Mouse (Mus musculus): ENCODE results near the gene Ada. TPM values are rescaled to one million over a fixed set of nuclear protein-coding genes. Genes with fewer than 3 reads are reported as not detected.

The Ada gene
- polyA plus RNA-seq (2015; fragmentation: Nextera tagmentation; extraction: Ambion mirVana), result 4.0 and 4.8 TPM in 2 replicates

DNA sequence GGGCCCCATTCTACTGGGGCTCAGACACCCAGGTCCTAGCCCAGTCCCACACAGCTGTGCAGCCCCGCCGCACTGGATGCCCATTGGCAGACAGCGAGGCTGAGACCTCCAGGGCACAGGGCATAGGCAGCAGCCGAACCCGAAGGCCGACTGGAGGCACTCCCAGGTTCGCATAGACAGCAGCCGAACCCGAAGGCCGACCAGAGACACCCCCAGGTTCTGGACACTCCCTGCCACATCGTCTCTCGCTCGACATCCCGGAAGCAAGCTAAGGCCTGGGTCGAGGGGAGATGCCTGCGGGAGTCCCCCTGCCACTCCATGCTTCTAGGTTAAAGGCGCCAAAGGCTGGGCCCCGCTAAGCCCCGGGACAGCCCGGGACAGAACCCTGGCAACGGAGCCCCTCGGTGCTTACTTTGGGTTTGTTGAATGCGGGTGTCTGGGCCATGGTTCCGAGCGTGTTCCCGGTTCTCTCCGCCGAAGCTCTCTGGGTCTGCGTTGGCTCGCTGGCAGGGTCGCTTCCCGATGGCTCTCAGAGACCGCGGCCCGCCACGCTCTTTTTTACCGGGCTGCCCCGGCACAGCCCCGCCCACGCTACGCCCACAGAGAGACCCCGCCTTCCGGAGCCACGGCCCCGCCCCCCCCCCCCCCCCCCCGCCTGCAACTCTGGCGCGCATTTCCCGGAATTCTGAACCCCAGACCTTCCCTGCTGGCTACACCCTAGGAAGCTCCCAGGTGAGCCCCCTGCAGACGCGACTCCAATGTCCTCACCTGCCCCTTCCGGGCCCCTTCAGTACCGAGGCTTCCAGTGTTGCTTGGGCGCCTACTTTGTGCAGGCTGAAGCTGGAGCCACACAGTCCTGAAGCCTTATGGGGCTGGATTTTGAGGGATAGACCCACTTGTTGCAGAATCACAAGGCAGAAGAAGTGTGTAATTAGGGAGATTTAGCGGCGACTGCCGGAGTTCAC is at the start of gene Ada:
TSS of gene Ada (minus strand) at position 593 of the 965 bp plus-strand sequence.
- H3K9me3 ChIP-seq, result no peaks in the 10 kb centered on the region
- H3K9ac ChIP-seq (replicated peaks), result peak within 1 kb of the TSS; percentile 60
- no peak within 1 kb of the TSS for H3K27ac ChIP-seq (replicated peaks)
- H3K4me3 ChIP-seq, result peak within 1 kb of the TSS; percentile 53
- peak; percentile 86 for ATAC-seq (replicated peaks)
- H3K4me1 ChIP-seq, result peaks cover 9% of the 10 kb centered on the region
- WGBS, result under 1% methylated on average over 46 of the region's 57 CpGs
- H3K27me3 ChIP-seq, result no peaks in the 10 kb centered on the region
- H3K4me2 ChIP-seq (replicated peaks), result peak within 1 kb of the TSS; percentile 95
- H3K36me3 ChIP-seq, result no peaks in the 10 kb centered on the region

DNA sequence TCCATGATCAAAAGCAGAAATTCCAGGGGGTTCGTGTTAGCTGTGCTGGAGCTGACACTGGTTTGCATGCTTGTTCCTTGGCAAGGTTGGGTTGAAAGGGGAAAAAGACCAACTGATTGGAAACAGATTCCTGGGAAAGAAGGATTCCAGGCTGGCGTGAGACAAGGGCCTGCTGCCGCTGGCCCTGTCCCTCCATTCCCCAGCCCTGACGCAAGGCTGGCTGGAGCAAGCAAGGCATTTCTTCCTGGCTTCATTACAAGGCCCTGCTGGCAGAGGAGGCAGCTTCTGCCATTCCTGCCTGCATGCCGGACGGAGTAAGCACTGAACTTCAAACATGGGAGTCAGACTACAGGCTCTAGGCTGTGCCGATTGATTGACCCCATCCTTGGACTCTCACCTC is 48.4 kb upstream of the Ada start:
- Histone ChIP-seq H3K36me3 (no peaks in the 10 kb centered on the region), H3K4me2 (replicated peaks) (no peak overlapping the region), H3K9me3 (no peaks in the 10 kb centered on the region), H3K9ac (replicated peaks) (no peak overlapping the region), H3K27ac (replicated peaks) (no peak overlapping the region), H3K4me1 (no peaks in the 10 kb centered on the region), H3K4me3 (no peak overlapping the region), H3K27me3 (no peaks in the 10 kb centered on the region)
- ATAC-seq (replicated peaks), result no peak
- WGBS, result 83% methylated on average over 7 of the region's 7 CpGs

DNA sequence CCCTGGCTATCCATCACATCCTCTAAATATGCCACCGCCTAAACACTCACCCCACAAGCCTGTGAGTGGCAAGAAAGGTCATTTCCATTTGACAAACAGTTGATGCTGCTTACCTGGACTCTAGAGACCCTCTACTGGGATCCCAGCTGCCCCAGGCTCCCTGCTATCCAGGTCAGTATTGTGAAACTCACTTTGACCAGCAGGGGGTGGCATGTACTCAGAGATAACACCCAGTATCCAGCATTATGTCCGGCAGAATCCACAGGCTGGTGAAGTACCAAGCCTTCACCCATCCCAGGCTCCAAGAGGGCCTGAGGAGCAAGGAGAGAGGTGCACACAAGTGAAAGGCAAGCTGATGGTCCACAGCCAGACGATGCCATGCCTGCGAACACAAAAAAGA is 38.4 kb upstream of the Ada start:
- Histone ChIP-seq H3K4me2 (replicated peaks) (no peak overlapping the region), H3K9me3 (no peaks in the 10 kb centered on the region), H3K27me3 (no peaks in the 10 kb centered on the region), H3K4me3 (no peak overlapping the region), H3K4me1 (no peaks in the 10 kb centered on the region), H3K27ac (replicated peaks) (no peak overlapping the region), H3K9ac (replicated peaks) (no peak overlapping the region), H3K36me3 (no peaks in the 10 kb centered on the region)
- 80% methylated on average over 4 of the region's 4 CpGs for WGBS
- no peak for ATAC-seq (replicated peaks)

DNA sequence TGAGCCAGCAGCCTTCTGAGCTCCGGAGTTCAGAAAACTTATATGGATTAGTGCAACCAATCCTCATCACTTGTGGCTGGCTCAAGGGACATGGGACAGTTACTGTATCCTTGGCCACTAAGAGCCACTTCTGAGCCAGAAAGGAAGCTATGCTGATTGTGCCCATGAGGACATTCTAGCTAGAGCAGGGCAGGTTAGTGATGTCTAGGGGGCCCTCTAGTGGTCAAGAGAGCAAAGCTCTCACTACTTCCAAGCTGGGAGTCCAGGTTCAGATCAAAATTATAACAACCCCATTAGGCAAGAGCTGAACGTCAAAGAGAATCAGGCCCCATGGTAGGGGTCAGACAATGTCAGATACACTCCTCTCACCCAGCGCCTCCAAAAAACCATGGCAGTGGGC is 37.7 kb upstream of the Ada start:
- WGBS, result 44% methylated on average over 3 of the region's 3 CpGs
- H3K36me3 ChIP-seq, result no peaks in the 10 kb centered on the region
- no peak overlapping the region for H3K9ac ChIP-seq (replicated peaks)
- no peak for ATAC-seq (replicated peaks)
- no peak overlapping the region for H3K4me3 ChIP-seq
- H3K4me2 ChIP-seq (replicated peaks), result no peak overlapping the region
- no peaks in the 10 kb centered on the region for H3K27me3 ChIP-seq
- H3K27ac ChIP-seq (replicated peaks), result no peak overlapping the region
- H3K9me3 ChIP-seq, result no peaks in the 10 kb centered on the region
- H3K4me1 ChIP-seq, result no peaks in the 10 kb centered on the region

DNA sequence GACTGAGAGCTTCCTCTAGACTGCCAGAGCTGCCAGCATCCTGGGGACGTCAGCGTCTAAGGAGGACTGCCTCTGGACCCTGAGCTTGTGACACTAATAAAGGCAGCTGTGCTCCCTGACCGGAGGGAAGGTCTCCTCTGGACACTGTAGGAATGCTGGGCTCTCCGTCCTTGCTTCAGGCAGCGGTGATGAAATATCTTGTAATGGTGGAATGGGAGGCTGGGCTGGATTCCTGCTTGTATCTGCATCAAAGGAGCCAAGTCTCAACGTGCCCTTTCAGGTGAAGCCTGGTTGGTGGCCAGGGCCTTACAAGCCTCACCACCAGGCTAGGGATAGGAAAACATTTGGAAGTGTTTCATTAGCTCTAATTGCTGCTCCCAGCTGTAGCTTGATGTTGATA is 37.0 kb upstream of the Ada start:
- no peaks in the 10 kb centered on the region for H3K4me1 ChIP-seq
- no peak for ATAC-seq (replicated peaks)
- 85% methylated on average over 6 of the region's 6 CpGs for WGBS

DNA sequence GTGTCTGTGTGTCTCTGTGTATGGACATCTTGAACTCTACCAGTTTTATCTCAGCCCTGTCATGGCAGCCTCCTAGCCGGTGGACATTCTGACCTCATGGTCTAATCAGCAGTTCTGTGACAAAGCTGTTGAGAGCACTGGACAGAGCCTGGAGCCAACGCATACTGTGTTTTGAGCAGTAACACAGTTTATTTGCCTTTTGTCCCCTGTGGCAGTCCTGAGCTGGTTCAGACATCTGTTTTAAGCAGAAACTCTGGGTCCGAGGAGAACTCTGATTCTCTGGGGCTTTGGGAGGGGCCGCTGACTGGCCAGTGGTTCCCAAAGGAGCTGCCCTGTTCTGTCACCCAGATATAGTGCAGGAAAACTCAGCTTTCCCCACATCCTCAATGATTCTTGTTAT is 33.9 kb upstream of the Ada start:
- Histone ChIP-seq H3K36me3 (no peaks in the 10 kb centered on the region), H3K9ac (replicated peaks) (no peak overlapping the region), H3K4me2 (replicated peaks) (no peak overlapping the region), H3K4me1 (no peaks in the 10 kb centered on the region), H3K27me3 (no peaks in the 10 kb centered on the region), H3K4me3 (no peak overlapping the region), H3K9me3 (no peaks in the 10 kb centered on the region), H3K27ac (replicated peaks) (no peak overlapping the region)
- no peak for ATAC-seq (replicated peaks)
- WGBS, result 82% methylated on average over 4 of the region's 4 CpGs

More for the DNA sequence above, 37.0 kb upstream of the Ada start:
- Histone ChIP-seq H3K4me2 (replicated peaks) (no peak overlapping the region), H3K4me3 (no peak overlapping the region), H3K27me3 (no peaks in the 10 kb centered on the region), H3K36me3 (no peaks in the 10 kb centered on the region), H3K27ac (replicated peaks) (no peak overlapping the region), H3K9me3 (no peaks in the 10 kb centered on the region), H3K9ac (replicated peaks) (no peak overlapping the region)

DNA sequence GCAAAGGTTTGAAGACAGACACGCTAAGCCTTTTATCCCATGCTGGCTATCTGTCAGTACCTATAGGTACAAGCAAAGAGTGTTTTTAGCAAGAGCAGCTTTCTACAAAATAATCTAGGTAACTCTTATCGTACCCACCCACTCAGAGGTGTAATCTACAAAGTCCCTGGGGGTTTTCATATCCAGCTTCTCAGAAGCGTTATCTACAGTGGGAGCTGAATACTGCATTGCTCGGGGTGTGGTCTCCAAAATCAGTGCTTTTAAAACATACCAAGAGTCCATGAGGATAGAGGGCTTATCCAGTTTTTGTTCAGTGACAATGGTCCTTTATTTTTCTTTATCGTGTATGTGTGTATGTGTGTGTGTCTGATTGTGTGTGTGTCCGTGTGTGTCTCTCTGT is 33.3 kb upstream of the Ada start:
- no peak for ATAC-seq (replicated peaks)
- WGBS, result 89% methylated on average over 6 of the region's 6 CpGs
- Histone ChIP-seq H3K4me1 (no peaks in the 10 kb centered on the region), H3K36me3 (no peaks in the 10 kb centered on the region), H3K9ac (replicated peaks) (no peak overlapping the region), H3K27ac (replicated peaks) (no peak overlapping the region), H3K4me3 (no peak overlapping the region), H3K27me3 (no peaks in the 10 kb centered on the region), H3K9me3 (no peaks in the 10 kb centered on the region), H3K4me2 (replicated peaks) (no peak overlapping the region)

DNA sequence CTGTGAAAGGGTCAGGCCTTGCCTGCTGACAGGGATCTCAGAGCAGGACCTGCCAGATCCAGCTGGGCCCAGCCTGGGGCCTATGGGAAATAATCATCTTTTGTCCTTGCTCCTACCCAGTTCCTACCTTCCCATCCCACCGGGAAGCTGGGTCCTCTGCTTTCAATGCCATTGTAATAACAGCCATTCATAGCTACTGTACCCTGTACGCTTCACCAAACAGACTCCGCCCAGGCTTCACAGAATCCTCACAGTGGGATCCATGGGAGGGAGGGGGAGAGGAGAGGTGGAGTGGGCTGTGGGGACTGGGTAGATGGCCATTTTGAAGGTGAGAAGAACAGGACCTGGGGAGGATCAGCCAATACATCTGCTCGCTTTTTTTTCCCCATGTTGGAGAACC is 28.9 kb upstream of the Ada start:
- Histone ChIP-seq H3K4me1 (no peaks in the 10 kb centered on the region), H3K27me3 (no peaks in the 10 kb centered on the region), H3K27ac (replicated peaks) (no peak overlapping the region), H3K9ac (replicated peaks) (no peak overlapping the region), H3K4me3 (no peak overlapping the region), H3K9me3 (no peaks in the 10 kb centered on the region), H3K4me2 (replicated peaks) (no peak overlapping the region), H3K36me3 (no peaks in the 10 kb centered on the region)
- ATAC-seq (replicated peaks), result no peak
- WGBS, result 34% methylated on average over 4 of the region's 4 CpGs

DNA sequence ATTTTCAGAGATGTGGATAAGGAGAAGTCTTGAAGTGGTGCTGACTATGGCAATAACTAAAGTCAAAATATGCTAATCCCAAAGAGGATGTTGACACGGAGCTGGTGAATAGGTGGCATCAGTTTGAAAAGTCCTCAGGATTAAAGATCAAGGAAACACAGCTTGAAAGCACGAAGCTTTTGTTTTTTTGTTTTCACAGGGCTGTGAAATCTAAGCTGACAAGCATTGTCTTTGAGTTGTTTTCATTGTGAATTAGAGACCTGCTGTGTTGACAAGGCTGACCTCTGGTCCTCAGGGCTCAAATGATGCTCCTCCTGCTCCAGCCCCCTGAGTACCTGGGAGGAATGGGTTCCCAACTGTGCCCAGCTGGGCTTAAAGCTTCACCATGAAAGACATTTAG is 27.0 kb upstream of the Ada start:
- no peak for ATAC-seq (replicated peaks)

DNA sequence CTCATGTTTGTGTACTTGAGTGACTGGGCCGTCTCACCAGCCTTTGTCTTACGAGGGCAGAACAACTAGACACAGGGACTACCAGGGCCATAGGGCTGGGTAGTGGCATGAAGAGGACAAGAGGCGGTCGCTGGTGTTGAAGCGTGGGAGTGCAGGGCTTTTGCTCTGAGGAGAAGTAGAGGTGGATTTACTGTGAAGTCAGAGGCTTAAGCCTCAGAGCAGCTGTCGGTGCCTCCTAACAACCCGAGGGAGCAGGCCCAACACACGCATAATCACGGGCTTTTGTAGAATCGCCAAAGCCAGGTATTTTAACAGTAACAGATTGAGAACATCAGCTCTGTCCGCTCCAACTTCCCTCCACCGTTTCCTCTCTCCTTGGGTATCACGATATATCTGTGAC is 26.6 kb upstream of the Ada start:
- no peaks in the 10 kb centered on the region for H3K36me3 ChIP-seq
- H3K4me2 ChIP-seq (replicated peaks), result no peak overlapping the region
- H3K27me3 ChIP-seq, result no peaks in the 10 kb centered on the region
- H3K4me3 ChIP-seq, result no peak overlapping the region
- no peak overlapping the region for H3K27ac ChIP-seq (replicated peaks)
- H3K4me1 ChIP-seq, result no peaks in the 10 kb centered on the region
- no peak overlapping the region for H3K9ac ChIP-seq (replicated peaks)
- ATAC-seq (replicated peaks), result no peak
- H3K9me3 ChIP-seq, result no peaks in the 10 kb centered on the region
- WGBS, result 9% methylated on average over 13 of the region's 13 CpGs

More for the DNA sequence above, 27.0 kb upstream of the Ada start:
- Histone ChIP-seq H3K4me1 (no peaks in the 10 kb centered on the region), H3K27ac (replicated peaks) (no peak overlapping the region), H3K9me3 (no peaks in the 10 kb centered on the region), H3K9ac (replicated peaks) (no peak overlapping the region), H3K36me3 (no peaks in the 10 kb centered on the region), H3K4me2 (replicated peaks) (no peak overlapping the region), H3K27me3 (no peaks in the 10 kb centered on the region), H3K4me3 (no peak overlapping the region)
- WGBS, result 7% methylated on average over 2 of the region's 2 CpGs

DNA sequence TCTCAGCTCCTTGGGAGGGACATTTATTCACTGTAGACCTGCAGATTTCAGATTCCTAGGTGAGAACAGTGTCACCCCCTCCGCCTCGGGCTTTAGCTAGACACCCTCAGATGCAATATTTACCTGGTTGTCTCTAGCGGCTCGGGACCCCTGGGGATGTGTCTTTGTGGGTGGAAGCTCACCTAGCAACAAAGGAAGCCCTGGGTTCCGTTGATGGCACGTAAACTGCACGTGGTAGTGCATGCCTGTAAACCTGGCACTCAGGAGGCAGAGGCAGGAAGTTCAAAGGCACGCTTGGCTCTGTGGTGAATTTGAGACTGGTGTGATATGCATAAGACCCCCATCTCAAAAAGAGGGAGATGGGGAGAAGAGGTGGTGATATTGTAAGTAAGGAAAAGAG is 20.7 kb upstream of the Ada start:
- ATAC-seq (replicated peaks), result no peak
- 88% methylated on average over 8 of the region's 8 CpGs for WGBS
- Histone ChIP-seq H3K9me3 (no peaks in the 10 kb centered on the region), H3K4me2 (replicated peaks) (no peak overlapping the region), H3K36me3 (no peaks in the 10 kb centered on the region), H3K4me1 (no peaks in the 10 kb centered on the region), H3K9ac (replicated peaks) (no peak overlapping the region), H3K27me3 (no peaks in the 10 kb centered on the region), H3K27ac (replicated peaks) (no peak overlapping the region), H3K4me3 (no peak overlapping the region)

DNA sequence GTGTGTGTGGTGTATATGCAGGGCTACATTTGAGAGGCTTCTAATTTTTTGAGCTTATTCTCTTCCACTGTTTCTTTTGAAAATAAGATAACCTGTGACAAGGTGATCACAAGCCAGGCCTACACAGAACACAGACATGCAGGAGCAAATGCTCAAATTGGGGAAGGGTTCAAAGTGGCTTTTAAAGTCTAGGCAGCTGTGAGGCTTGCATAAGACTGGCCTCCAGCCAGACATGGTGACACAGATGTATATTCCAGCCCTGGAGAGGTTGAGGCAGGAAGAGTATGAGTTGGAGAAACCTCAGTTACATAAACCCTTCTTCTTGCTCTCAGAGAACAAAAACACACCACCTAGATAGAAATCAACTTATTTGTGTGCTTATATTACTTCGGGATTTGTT is 16.9 kb upstream of the Ada start:
- Histone ChIP-seq H3K4me3 (no peak overlapping the region), H3K4me1 (no peaks in the 10 kb centered on the region), H3K27ac (replicated peaks) (no peak overlapping the region), H3K36me3 (no peaks in the 10 kb centered on the region), H3K9me3 (no peaks in the 10 kb centered on the region), H3K4me2 (replicated peaks) (no peak overlapping the region), H3K27me3 (no peaks in the 10 kb centered on the region), H3K9ac (replicated peaks) (no peak overlapping the region)
- no peak for ATAC-seq (replicated peaks)
- WGBS, result 73% methylated on average over 1 of the region's 1 CpGs

DNA sequence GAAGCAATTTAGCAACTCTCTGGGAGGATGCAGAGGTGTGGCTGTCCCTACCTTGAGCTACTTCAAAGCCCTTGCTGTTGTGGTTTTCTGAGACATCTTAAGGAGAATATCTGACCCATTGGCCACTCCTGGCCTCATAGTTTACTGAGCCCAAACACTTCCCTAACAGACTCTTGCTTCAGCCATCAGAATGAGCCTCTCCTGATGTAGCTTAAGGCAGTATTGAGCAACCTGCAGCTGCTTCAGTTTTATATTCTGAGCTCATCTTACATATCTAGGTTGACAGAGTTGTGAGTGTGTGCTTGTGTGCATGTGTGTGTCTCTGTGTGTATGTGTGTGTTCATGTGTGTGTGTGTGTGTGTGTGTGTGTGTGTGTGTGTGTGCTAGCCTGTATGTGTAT is 16.2 kb upstream of the Ada start:
- H3K36me3 ChIP-seq, result no peaks in the 10 kb centered on the region
- H3K9ac ChIP-seq (replicated peaks), result no peak overlapping the region

More for the DNA sequence above, 16.2 kb upstream of the Ada start:
- Histone ChIP-seq H3K27me3 (no peaks in the 10 kb centered on the region), H3K27ac (replicated peaks) (no peak overlapping the region), H3K9me3 (no peaks in the 10 kb centered on the region), H3K4me2 (replicated peaks) (no peak overlapping the region), H3K4me3 (no peak overlapping the region), H3K4me1 (no peaks in the 10 kb centered on the region)
- no peak for ATAC-seq (replicated peaks)

All from forebrain, embryonic 15.5 days (tissue).